Mouse (Mus musculus) urinary bladder, adult 18-20 months (tissue): ENCODE results near the gene Camk1d.

Experiments
- DNase-seq, 2 experiments: peaks; one replicate each; pipeline ENCODE4 v3.0.0; 2022; ENCODE audit warnings: low spot score in 2 of 2, mixed read lengths in 2 of 2

The Camk1d gene

GRCm38 (mm10) chr2:5661946-5662345 is 52.4 kb downstream of the Camk1d start:
- DNase-seq = no peak

- DNase-seq = no peak
These were observed 56.3 kb downstream of the Camk1d start for GRCm38 (mm10) chr2:5658000-5658399.

GRCm38 (mm10) chr2:5656326-5656725 is 58.0 kb downstream of the Camk1d start:
- no peak for DNase-seq

DNA sequence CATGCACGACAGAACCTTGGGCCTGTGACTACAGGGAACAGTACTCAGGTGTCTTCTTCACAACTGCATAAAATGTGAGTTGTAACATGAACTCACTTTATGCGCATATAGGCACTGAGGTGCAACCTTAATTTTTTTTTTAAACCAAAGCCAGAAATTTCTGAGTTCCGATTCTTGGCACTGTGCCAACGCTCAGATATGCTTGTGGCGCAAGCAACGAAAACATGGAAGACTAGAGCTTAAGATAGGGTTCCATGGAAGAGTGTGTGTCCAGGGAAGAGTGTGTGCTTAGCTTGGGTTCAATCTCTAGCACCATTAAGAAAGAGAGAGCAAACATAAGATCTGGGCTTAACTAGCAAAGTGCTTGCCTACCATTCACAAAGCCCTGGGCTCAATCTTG is 62.2 kb downstream of the Camk1d start:
- DNase-seq = no peak

- DNase-seq = no peak
These were observed 62.9 kb downstream of the Camk1d start for GRCm38 (mm10) chr2:5651285-5651870.

GRCm38 (mm10) chr2:5649226-5649625 is 65.1 kb downstream of the Camk1d start:
- DNase-seq = no peak

DNA sequence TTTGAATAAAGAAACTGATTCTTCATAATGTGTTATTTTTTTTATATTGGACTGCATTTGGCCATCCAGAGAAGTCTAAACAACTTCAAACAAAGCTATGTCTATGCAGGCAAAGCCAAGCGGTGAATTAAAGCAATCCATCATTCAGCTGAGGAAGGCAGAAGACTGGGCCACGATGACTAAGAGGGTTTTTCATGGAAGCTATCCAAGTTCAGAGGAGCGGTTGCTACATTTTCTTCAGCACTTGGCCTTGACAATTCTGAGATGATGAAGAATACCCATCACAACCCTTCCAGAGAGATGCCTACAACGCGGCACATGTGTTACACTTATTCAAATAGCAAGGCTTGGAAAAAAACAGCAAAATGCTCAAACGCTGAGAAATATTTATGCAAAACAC is 65.6 kb downstream of the Camk1d start:
- DNase-seq = no peak

DNA sequence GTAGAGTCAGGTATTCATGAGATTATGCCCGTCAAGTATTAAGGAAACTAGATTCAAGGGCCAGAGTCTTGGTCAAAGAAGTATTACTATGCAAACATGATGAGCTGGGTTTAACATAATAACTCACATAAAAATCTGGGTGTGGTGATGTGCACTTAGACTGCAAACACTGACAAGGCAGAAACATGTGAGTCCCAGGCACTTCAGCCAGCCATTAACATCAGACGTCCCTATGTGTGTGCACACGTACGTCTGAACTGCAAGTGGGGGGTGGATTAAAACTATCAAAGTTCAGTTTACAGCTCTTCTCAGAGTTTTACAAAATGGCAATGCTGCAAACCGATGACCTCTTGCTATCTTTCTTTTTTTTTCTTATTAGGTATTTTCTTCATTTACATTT is 68.0 kb downstream of the Camk1d start:
- DNase-seq = no peak

DNA sequence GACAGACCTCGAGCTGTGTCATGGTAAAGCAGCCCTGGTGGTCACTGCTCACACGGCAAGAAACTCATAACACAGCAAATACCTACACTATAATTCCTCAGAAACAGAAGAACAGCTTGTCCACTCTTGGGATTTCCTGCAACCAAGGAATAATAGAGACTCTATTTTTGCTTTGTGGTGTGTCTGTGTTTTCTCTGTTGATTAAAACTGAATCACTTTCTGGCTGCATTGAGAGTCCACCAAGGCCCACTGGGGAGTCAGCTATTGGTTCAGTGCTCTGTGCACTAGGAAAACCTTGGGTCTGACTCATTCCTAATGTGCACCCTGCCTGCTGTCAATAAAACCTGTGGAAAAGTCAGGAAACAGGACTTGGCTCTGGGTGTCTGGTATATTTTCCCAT is 68.7 kb downstream of the Camk1d start:
- DNase-seq = no peak

DNA sequence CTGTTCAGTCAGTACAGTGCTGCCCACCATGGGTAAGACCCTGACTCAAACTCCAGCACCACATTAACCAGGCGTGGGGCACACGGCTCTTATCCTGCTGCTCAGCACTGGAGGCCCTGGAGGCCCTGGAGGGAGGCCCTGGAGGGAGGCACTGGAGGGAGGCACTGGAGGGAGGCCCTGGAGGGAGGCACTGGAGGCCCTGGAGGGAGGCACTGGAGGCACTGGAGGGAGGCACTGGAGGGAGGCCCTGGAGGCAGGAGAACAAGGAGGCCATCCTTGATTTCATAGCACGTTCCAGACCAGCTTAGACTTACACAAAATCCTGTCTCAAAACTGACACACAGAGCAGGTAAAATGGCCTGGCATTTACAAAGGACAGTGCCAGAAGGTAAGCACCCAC is 70.4 kb downstream of the Camk1d start:
- no peak for DNase-seq

DNA sequence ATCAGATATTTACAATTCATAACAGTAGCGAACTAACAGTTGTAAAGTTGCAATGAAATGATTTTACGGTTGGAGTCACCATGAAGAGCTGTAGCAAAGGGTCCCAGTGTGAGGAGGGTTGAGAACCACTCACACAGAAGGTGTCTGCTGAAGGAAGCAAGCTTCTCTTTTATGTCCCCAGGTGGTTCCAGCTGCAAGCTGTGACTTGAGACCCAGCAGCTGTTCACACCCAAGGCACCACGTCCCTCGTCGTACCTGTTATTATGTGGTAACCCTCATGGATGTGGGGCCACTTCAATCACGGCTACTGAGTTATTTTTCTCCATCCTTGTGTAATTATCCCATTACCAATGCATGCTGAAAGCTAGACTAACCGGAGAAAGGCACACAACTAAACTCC is 71.1 kb downstream of the Camk1d start:
- DNase-seq = no peak

- no peak for DNase-seq
These were observed 71.7 kb downstream of the Camk1d start for GRCm38 (mm10) chr2:5642624-5643023.

GRCm38 (mm10) chr2:5641678-5642077 is 72.6 kb downstream of the Camk1d start:
- no peak for DNase-seq

GRCm38 (mm10) chr2:5640586-5640985 is 73.7 kb downstream of the Camk1d start:
- DNase-seq = no peak

- peak in 1 of 2 experiments; percentile 3 for DNase-seq
These were observed 77.2 kb downstream of the Camk1d start for GRCm38 (mm10) chr2:5636801-5637742.

DNA sequence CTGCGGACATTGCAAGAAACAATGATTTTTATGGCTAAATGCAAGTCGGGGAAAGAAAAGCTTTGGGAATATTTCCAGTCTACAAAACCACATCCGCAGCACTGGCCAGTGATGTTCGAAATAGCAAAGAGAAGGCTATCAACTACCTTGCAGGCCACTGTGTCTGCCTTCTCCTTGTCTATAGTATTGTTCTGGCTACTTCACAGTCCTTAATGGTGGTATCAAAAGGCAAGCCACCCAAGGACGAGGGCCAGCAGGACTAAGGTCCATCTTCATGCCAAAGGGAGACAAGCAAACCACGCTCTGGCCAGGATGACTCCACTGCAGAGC is 82.0 kb downstream of the Camk1d start:
- no peak for DNase-seq

GRCm38 (mm10) chr2:5631676-5632354 is 82.5 kb downstream of the Camk1d start:
- no peak for DNase-seq

- no peak for DNase-seq
These were observed 83.6 kb downstream of the Camk1d start for GRCm38 (mm10) chr2:5630710-5631109.

DNA sequence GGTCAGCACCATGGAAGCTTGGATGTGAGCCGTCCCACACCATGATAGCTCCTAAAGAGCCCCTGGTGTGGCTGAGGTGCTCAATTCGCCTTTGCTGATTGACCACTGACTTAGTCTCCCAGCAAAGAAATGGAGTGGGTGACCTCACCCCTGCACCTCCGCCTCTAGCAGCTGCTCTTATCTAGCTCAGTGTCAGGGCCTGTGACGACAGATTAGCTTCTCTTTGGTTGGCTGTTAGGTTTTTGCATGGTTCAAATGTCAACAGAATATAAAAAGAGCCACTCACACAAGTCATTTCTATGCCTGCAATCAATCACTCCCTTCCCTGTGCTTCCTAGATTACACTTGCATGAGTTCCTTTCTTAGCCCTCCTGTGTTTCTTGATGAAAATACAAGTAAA is 89.9 kb downstream of the Camk1d start:
- no peak for DNase-seq

DNA sequence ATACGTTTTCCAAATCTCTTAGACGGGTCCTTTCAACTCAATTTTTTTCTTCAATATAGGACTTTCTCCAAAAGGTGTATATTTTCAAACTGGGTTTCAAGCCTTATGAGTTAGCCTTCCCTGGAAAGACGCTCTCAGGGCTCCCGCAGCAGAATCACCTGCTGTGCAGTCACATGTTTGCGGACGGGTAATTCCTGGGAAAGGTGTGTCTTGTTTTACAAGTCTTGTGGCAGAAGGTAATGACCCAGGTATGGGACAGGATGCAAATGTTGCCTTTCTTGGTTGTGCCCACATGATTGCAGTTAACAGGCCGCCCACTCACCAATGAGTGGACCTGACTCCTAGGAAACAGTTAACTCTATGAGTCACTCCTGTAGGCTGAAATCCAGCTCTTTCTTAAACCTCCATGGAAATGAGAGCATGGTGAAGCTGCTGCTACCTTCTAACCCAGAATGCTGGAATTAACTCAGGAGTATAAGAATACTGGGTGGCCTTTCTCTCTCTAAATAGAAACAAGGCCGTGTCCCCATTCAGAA is 95.9 kb downstream of the Camk1d start:
- no peak for DNase-seq

- DNase-seq = peak; percentile 16 to 48
These were observed 99.4 kb downstream of the Camk1d start for GRCm38 (mm10) chr2:5614896-5615295.

GRCm38 (mm10) chr2:5614308-5614705 is 100.0 kb downstream of the Camk1d start:
- no peak for DNase-seq
